Mouse (Mus musculus) brown adipose tissue, adult 24 weeks (tissue): Measurements from ENCODE around the gene 4930404N11Rik. TPM values are rescaled to one million over a fixed set of nuclear protein-coding genes. Genes with fewer than 3 reads are reported as not detected.

ENCODE experiments used
- H3K27ac ChIP-seq: fragments of 200-500 bp; replicated peaks from 2 replicates; pipeline ENCODE4 v1.5.1; 2012; ENCODE audit warnings: low read depth, mild to moderate bottlenecking, low read length
- H3K4me1 ChIP-seq: fragments of 200-500 bp; 2 replicates; pipeline ENCODE4 v1.6.1; 2012; ENCODE audit warnings: low read length, mixed read lengths; ENCODE audit not compliant: control insufficient read depth, insufficient read depth, insufficient read length
- H3K4me3 ChIP-seq: fragments of 200-500 bp; 2 replicates; pipeline ENCODE4 v1.5.1; 2012; ENCODE audit warnings: low read depth, mild to moderate bottlenecking, low read length, moderate library complexity; ENCODE audit not compliant: insufficient read depth
- polyA plus RNA-seq: library from polyadenylated mRNA; stranded (reverse); fragments of >200 nt; gene quantifications from 2 replicates; pipeline ENCODE4 v1.2.4, GENCODE M21; 2012; ENCODE audit not compliant: missing spikeins, insufficient read depth, insufficient read length

4930404N11Rik gene
- polyA plus RNA-seq, 1 experiment = not detected

- peaks cover 29% of the 10 kb centered on the region for H3K4me1 ChIP-seq
- H3K27ac ChIP-seq = no peak overlapping the region
- H3K4me3 ChIP-seq = no peak overlapping the region
Measured at GRCm38 (mm10) chr10:81325176-81325575, 40.4 kb downstream of the 4930404N11Rik start.

GRCm38 (mm10) chr10:81323791-81324530 is 41.7 kb downstream of the 4930404N11Rik start:
- Histone ChIP-seq H3K27ac (no peak overlapping the region), H3K4me3 (no peak overlapping the region), H3K4me1 (peaks cover 25% of the 10 kb centered on the region)

- Histone ChIP-seq H3K4me1 (peaks cover 19% of the 10 kb centered on the region), H3K4me3 (no peak overlapping the region), H3K27ac (no peak overlapping the region)
Measured at GRCm38 (mm10) chr10:81323141-81323775, 42.4 kb downstream of the 4930404N11Rik start.

- peaks cover 18% of the 10 kb centered on the region for H3K4me1 ChIP-seq
- H3K4me3 ChIP-seq = no peak overlapping the region; the same call in 1 of the 2 replicates
- no peak overlapping the region for H3K27ac ChIP-seq
Measured at GRCm38 (mm10) chr10:81322444-81322843, 43.2 kb downstream of the 4930404N11Rik start.

- peak overlapping the region; percentile 84 for H3K4me3 ChIP-seq
- H3K4me1 ChIP-seq = peaks cover 13% of the 10 kb centered on the region; the same call in 1 of the 2 replicates
- H3K27ac ChIP-seq = peak overlapping the region; percentile 50
Measured at GRCm38 (mm10) chr10:81321436-81321835, 44.2 kb downstream of the 4930404N11Rik start.

- Histone ChIP-seq H3K4me1 (peaks cover 13% of the 10 kb centered on the region; the same call in 1 of the 2 replicates), H3K27ac (peak within 1 kb of the TSS; percentile 97), H3K4me3 (peak within 1 kb of the TSS; percentile 84)
Measured at GRCm38 (mm10) chr10:81320550-81321347, 44.9 kb downstream of the 4930404N11Rik start, which contains the start of gene Cactin. Gene Cactin (plus strand): TSS chr10:81321103.

- peak overlapping the region; percentile 60 for H3K4me3 ChIP-seq
- peaks cover 13% of the 10 kb centered on the region; the same call in 1 of the 2 replicates for H3K4me1 ChIP-seq
- H3K27ac ChIP-seq = peak overlapping the region; percentile 78
Measured at GRCm38 (mm10) chr10:81319741-81320549, 45.7 kb downstream of the 4930404N11Rik start.

GRCm38 (mm10) chr10:81319330-81319699 is 46.3 kb downstream of the 4930404N11Rik start:
- Histone ChIP-seq H3K4me3 (peak overlapping the region; percentile 60), H3K4me1 (peaks cover 13% of the 10 kb centered on the region; the same call in 1 of the 2 replicates), H3K27ac (peak overlapping the region; percentile 78)

GRCm38 (mm10) chr10:81318589-81319329 is 46.9 kb downstream of the 4930404N11Rik start:
- Histone ChIP-seq H3K27ac (peak overlapping the region; percentile 78; the same call in 1 of the 2 replicates), H3K4me1 (peaks cover 13% of the 10 kb centered on the region; the same call in 1 of the 2 replicates), H3K4me3 (no peak overlapping the region)

- Histone ChIP-seq H3K4me1 (peaks cover 13% of the 10 kb centered on the region; the same call in 1 of the 2 replicates), H3K4me3 (peak overlapping the region; percentile 38; the same call in 1 of the 2 replicates), H3K27ac (no peak overlapping the region)
Measured at GRCm38 (mm10) chr10:81317273-81317672, 48.3 kb downstream of the 4930404N11Rik start.

- Histone ChIP-seq H3K27ac (no peak overlapping the region), H3K4me1 (peaks cover 11% of the 10 kb centered on the region; the same call in 1 of the 2 replicates), H3K4me3 (no peak overlapping the region)
Measured at GRCm38 (mm10) chr10:81316338-81317060, 49.1 kb downstream of the 4930404N11Rik start.

GRCm38 (mm10) chr10:81315587-81315986 is 50.0 kb downstream of the 4930404N11Rik start:
- Histone ChIP-seq H3K4me3 (no peak overlapping the region), H3K27ac (no peak overlapping the region), H3K4me1 (peaks cover 11% of the 10 kb centered on the region; the same call in 1 of the 2 replicates)

GRCm38 (mm10) chr10:81314201-81314600 is 51.4 kb downstream of the 4930404N11Rik start:
- Histone ChIP-seq H3K4me1 (0 out of 2 replicates have a peak, but pooled peaks cover 5% of the 10 kb centered on the region), H3K4me3 (no peak overlapping the region), H3K27ac (no peak overlapping the region)
